Mouse (Mus musculus) lung, embryonic 16.5 days (tissue): ENCODE measurements around the gene Arhgef28. TPM values are rescaled to one million over a fixed set of nuclear protein-coding genes. Genes with fewer than 3 reads are reported as not detected.
A peak's percentile ranks its signal among the peaks of the same experiment; 100 is the strongest.

Experiments used
- ATAC-seq: fragments of 200-750 bp; cut with Nextera tagmentation; 2 replicates; pipeline ENCODE4 v1.8.0; 2017; ENCODE audit warnings: low read depth, mild to moderate bottlenecking, moderate library complexity
- H3K27ac ChIP-seq: fragments of 300-500 bp; sonication (generic); 2 replicates; pipeline ENCODE4 v1.5.1; 2014; ENCODE audit warnings: mild to moderate bottlenecking, control low read depth, low read length
- H3K27me3 ChIP-seq: fragments of 300-500 bp; sonication (generic); 2 replicates; pipeline ENCODE4 v1.6.1; 2014; ENCODE audit warnings: low read depth, low read length, mixed read lengths; ENCODE audit not compliant: control insufficient read depth, insufficient read depth
- H3K36me3 ChIP-seq: fragments of 300-500 bp; sonication (generic); 2 replicates; pipeline ENCODE4 v1.6.1; 2014; ENCODE audit warnings: low read length; ENCODE audit not compliant: control insufficient read depth, insufficient read depth
- H3K4me1 ChIP-seq: fragments of 300-500 bp; sonication (generic); replicated peaks from 2 replicates; pipeline ENCODE4 v1.6.1; 2014; ENCODE audit warnings: low read length, mixed read lengths; ENCODE audit not compliant: control insufficient read depth, insufficient read depth
- H3K4me2 ChIP-seq: fragments of 300-500 bp; sonication (generic); 2 replicates; pipeline ENCODE4 v1.6.1; 2014; ENCODE audit warnings: low read depth, low read length, control low read depth
- H3K4me3 ChIP-seq: fragments of 300-500 bp; sonication (generic); 2 replicates; pipeline ENCODE4 v1.5.1; 2014; ENCODE audit warnings: mild to moderate bottlenecking, low read length, control low read depth
- H3K9ac ChIP-seq: fragments of 300-500 bp; sonication (generic); 2 replicates; pipeline ENCODE4 v1.6.1; 2014; ENCODE audit warnings: low read length, control low read depth
- H3K9me3 ChIP-seq: fragments of 300-500 bp; sonication (generic); 2 replicates; pipeline ENCODE4 v1.6.1; 2016; ENCODE audit warnings: low read length; ENCODE audit not compliant: control insufficient read depth
- WGBS: fragments of 180-500 bp; shearing (Covaris S2); extraction: QIAGEN DNeasy Blood & Tissue Kit; methylation state at CpG from one replicate; pipeline ENCODE4 v1.1.7; 2014; 5-methylcytosine and 5-hydroxymethylcytosine counted together
- polyA plus RNA-seq: library from polyadenylated mRNA; unstranded; fragments of >200 nt; fragmentation: Nextera tagmentation; extraction: Ambion mirVana; gene quantifications from 2 replicates; pipeline ENCODE4 v1.2.1, GENCODE M21; 2015

Arhgef28 gene
- polyA plus RNA-seq, 1 experiment from 2014 or later = 21.7 TPM

GRCm38 (mm10) chr13:98230511-98230910 is 24.3 kb upstream of the Arhgef28 start:
- Histone ChIP-seq H3K27ac (no peak overlapping the region), H3K36me3 (no peaks in the 10 kb centered on the region), H3K9ac (no peak overlapping the region), H3K4me3 (no peak overlapping the region), H3K4me1 (no peaks in the 10 kb centered on the region), H3K27me3 (no peaks in the 10 kb centered on the region), H3K4me2 (no peak overlapping the region), H3K9me3 (no peaks in the 10 kb centered on the region)
- no peak for ATAC-seq
- whole genome bisulfite sequencing = 87% methylated on average over 1 of the region's 1 CpGs

- ATAC-seq = peak; percentile 65; the same call in 1 of the 2 replicates
- H3K27ac ChIP-seq = no peak overlapping the region
- 28% methylated on average over 2 of the region's 2 CpGs for WGBS
- H3K4me3 ChIP-seq = no peak overlapping the region
- no peak overlapping the region for H3K9ac ChIP-seq
- no peaks in the 10 kb centered on the region for H3K27me3 ChIP-seq
- H3K4me2 ChIP-seq = no peak overlapping the region
- no peaks in the 10 kb centered on the region for H3K36me3 ChIP-seq
- H3K9me3 ChIP-seq = no peaks in the 10 kb centered on the region
- H3K4me1 ChIP-seq = no peaks in the 10 kb centered on the region
Measured at GRCm38 (mm10) chr13:98226225-98226624, 20.0 kb upstream of the Arhgef28 start.

- Histone ChIP-seq H3K4me2 (no peak overlapping the region), H3K36me3 (no peaks in the 10 kb centered on the region), H3K27ac (no peak overlapping the region), H3K27me3 (no peaks in the 10 kb centered on the region), H3K9ac (no peak overlapping the region), H3K9me3 (no peaks in the 10 kb centered on the region), H3K4me1 (no peaks in the 10 kb centered on the region), H3K4me3 (no peak overlapping the region)
- ATAC-seq = peak; percentile 41; the same call in 1 of the 2 replicates
- 38% methylated on average over 12 of the region's 12 CpGs for WGBS
Measured at GRCm38 (mm10) chr13:98222848-98223247, 16.6 kb upstream of the Arhgef28 start.

- no peak for ATAC-seq
- Histone ChIP-seq H3K36me3 (no peaks in the 10 kb centered on the region), H3K27ac (no peak overlapping the region), H3K4me3 (no peak overlapping the region), H3K9me3 (no peaks in the 10 kb centered on the region), H3K4me1 (peaks cover 4% of the 10 kb centered on the region), H3K4me2 (no peak overlapping the region), H3K27me3 (no peaks in the 10 kb centered on the region), H3K9ac (no peak overlapping the region)
- 70% methylated on average over 7 of the region's 7 CpGs for WGBS
Measured at GRCm38 (mm10) chr13:98210137-98210536, 3.9 kb upstream of the Arhgef28 start.

GRCm38 (mm10) chr13:98208842-98209241 is 2.6 kb upstream of the Arhgef28 start:
- Histone ChIP-seq H3K4me1 (peaks cover 4% of the 10 kb centered on the region), H3K4me3 (no peak overlapping the region), H3K36me3 (no peaks in the 10 kb centered on the region), H3K27ac (no peak overlapping the region), H3K4me2 (no peak overlapping the region), H3K9ac (no peak overlapping the region), H3K27me3 (no peaks in the 10 kb centered on the region), H3K9me3 (no peaks in the 10 kb centered on the region)
- 30% methylated on average over 9 of the region's 9 CpGs for WGBS
- ATAC-seq = no peak

GRCm38 (mm10) chr13:98206546-98206870 is 269 bp upstream of the Arhgef28 start:
- Histone ChIP-seq H3K9ac (peak overlapping the region; percentile 77), H3K4me1 (peaks cover 7% of the 10 kb centered on the region), H3K9me3 (no peaks in the 10 kb centered on the region), H3K27me3 (no peaks in the 10 kb centered on the region), H3K36me3 (no peaks in the 10 kb centered on the region), H3K4me2 (peak overlapping the region; percentile 93), H3K4me3 (peak overlapping the region; percentile 69), H3K27ac (peak overlapping the region; percentile 93)
- WGBS = 2% methylated on average over 13 of the region's 13 CpGs
- no peak for ATAC-seq

- ATAC-seq = no peak
Measured at GRCm38 (mm10) chr13:98205111-98205510, 1.1 kb downstream of the Arhgef28 start.

GRCm38 (mm10) chr13:98204371-98204770 is 1.9 kb downstream of the Arhgef28 start:
- H3K4me1 ChIP-seq = peaks cover 10% of the 10 kb centered on the region
- H3K36me3 ChIP-seq = no peaks in the 10 kb centered on the region
- ATAC-seq = no peak
- no peak overlapping the region for H3K9ac ChIP-seq
- H3K4me3 ChIP-seq = peak overlapping the region; percentile 69; the same call in 1 of the 2 replicates
- no peaks in the 10 kb centered on the region for H3K27me3 ChIP-seq
- H3K9me3 ChIP-seq = no peaks in the 10 kb centered on the region
- 61% methylated on average over 8 of the region's 8 CpGs for WGBS
- no peak overlapping the region for H3K27ac ChIP-seq
- peak overlapping the region; percentile 93 for H3K4me2 ChIP-seq

More at GRCm38 (mm10) chr13:98205111-98205510, 1.1 kb downstream of the Arhgef28 start:
- H3K4me3 ChIP-seq = peak overlapping the region; percentile 69
- WGBS = 17% methylated on average over 8 of the region's 8 CpGs
- H3K36me3 ChIP-seq = no peaks in the 10 kb centered on the region
- H3K9ac ChIP-seq = peak overlapping the region; percentile 77
- no peaks in the 10 kb centered on the region for H3K9me3 ChIP-seq
- peaks cover 10% of the 10 kb centered on the region for H3K4me1 ChIP-seq
- H3K27ac ChIP-seq = peak overlapping the region; percentile 93
- no peaks in the 10 kb centered on the region for H3K27me3 ChIP-seq
- H3K4me2 ChIP-seq = peak overlapping the region; percentile 93

GRCm38 (mm10) chr13:98201436-98201835 is 4.8 kb downstream of the Arhgef28 start:
- no peaks in the 10 kb centered on the region for H3K36me3 ChIP-seq
- peaks cover 10% of the 10 kb centered on the region for H3K4me1 ChIP-seq
- no peaks in the 10 kb centered on the region for H3K9me3 ChIP-seq
- no peak for ATAC-seq
- no peak overlapping the region for H3K4me3 ChIP-seq
- WGBS = 48% methylated on average over 9 of the region's 9 CpGs
- H3K27ac ChIP-seq = no peak overlapping the region
- no peak overlapping the region for H3K4me2 ChIP-seq
- no peaks in the 10 kb centered on the region for H3K27me3 ChIP-seq
- 0 out of 2 replicates have a peak overlapping the region, but pooled peaks have one; percentile 15 for H3K9ac ChIP-seq

- Histone ChIP-seq H3K9me3 (no peaks in the 10 kb centered on the region), H3K36me3 (no peaks in the 10 kb centered on the region), H3K4me1 (no peaks in the 10 kb centered on the region), H3K27me3 (no peaks in the 10 kb centered on the region), H3K4me2 (no peak overlapping the region), H3K9ac (no peak overlapping the region), H3K4me3 (no peak overlapping the region), H3K27ac (no peak overlapping the region)
- WGBS = 52% methylated on average over 10 of the region's 10 CpGs
- ATAC-seq = no peak
Measured at GRCm38 (mm10) chr13:98192596-98192995, 13.6 kb downstream of the Arhgef28 start.
